Mouse (Mus musculus): ENCODE results near the gene Ccar1.
"Not testable (repeated sequence)": the region's sequence is repeated elsewhere in the genome, so short reads cannot be mapped to it uniquely, and the experiment has no call there.

Ccar1 gene

DNA sequence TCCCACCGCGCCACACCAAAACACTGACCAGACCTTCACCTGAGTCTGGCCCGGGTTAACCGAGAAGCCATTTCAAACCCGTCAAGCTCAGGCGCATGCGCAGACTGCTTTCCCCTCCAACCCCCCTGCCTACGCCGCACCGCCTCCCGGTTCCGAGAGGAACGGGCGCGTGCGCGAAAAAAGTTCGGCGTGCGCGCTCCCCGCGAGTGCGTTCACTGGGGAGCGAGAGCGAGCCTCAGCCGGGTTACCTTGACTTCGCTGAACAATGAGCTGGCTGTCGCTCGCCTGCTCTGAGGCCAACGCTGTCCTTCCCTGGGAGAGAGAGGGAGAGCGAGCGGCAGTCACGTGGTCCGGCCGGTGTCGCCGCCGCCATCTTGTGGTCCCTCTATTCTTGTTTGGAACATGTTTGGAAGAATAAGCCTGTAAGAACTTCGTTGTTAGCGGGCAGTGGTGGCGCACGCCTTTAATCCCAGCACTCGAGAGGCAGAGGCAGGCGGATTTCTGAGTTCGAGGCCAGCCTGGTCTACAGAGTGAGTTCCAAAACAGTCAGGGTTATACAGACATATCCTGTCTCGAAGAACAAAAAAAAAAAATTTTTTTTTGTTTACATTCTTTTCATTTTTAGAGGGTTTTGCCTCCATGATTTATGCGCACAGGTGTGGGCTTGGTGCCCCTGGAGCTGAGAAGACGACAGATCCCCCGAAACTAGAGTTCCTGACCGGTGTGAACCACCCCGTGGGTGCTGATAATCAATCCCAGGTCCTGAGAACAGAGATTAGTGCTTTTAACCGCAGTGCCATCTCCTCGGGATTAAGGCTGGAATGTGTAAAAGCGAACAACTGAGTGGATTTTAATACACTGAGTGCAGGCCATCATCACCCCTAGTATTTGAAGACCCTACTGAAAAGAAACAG is at the start of gene Ccar1:
Gene Ccar1, minus strand, starts transcription at position 110 of the 914 bp plus-strand sequence.
- in situ Hi-C loops (cut with MboI; ENCODE audit: low pct_unique_long_range_greater_than_20kb in 1 of 2, low sequenced_read_pairs in 2 of 2, unreplicated experiment in 1 of 2): no loop called here

DNA sequence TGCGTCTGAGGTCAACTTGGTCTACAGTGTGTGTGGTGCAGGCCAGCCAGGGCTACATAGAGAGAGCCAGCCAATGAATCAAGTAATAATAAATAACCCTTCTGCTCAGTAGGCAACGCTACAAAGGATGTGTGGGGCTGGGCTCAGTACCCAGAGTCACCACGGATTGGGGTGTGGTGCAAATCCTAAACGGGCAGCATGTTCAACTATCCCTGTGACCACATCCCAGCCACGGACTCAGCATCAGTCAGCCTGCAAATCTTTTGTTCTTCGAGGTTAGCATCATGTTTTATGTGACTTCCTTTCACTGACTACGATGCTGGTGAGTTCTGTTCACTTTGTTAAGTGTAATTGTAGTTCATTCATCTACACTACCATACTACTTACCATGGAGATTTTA is 48.6 kb upstream of the Ccar1 start:
- in situ Hi-C loops (cut with MboI; ENCODE audit: low pct_unique_long_range_greater_than_20kb in 1 of 2, low sequenced_read_pairs in 2 of 2, unreplicated experiment in 1 of 2): no loop called here

GRCm38 (mm10) chr10:62837987-62838386 is 45.9 kb upstream of the Ccar1 start:
- in situ Hi-C loops (cut with MboI; ENCODE audit: low pct_unique_long_range_greater_than_20kb in 1 of 2, low sequenced_read_pairs in 2 of 2, unreplicated experiment in 1 of 2): no loop called here

GRCm38 (mm10) chr10:62832783-62833182 is 40.7 kb upstream of the Ccar1 start:
- in situ Hi-C loops (cut with MboI; ENCODE audit: low pct_unique_long_range_greater_than_20kb in 1 of 2, low sequenced_read_pairs in 2 of 2, unreplicated experiment in 1 of 2): no loop called here

- in situ Hi-C loops (cut with MboI; ENCODE audit: low pct_unique_long_range_greater_than_20kb in 1 of 2, low sequenced_read_pairs in 2 of 2, unreplicated experiment in 1 of 2): no loop called here
Observed at GRCm38 (mm10) chr10:62831546-62831945, 39.5 kb upstream of the Ccar1 start.

DNA sequence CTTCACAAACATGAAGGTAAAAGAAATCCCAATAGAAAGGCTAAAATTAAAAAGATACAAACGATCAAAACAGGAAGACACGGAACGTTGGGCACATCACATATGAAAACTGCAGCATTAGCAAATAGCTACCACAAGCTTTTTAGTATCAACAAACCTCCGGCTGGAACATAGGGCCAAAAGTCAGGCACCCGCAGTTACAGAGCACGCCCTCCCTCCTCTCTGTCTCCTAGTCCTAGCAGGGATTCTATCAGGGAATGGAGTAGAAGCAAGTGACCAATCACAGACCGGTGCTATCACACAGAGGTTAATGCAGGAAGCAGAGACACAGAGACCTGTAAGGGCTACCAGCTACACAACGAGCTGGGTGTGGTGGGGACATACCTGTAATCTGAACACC is 32.4 kb upstream of the Ccar1 start:
- in situ Hi-C loops (cut with MboI; ENCODE audit: low pct_unique_long_range_greater_than_20kb in 1 of 2, low sequenced_read_pairs in 2 of 2, unreplicated experiment in 1 of 2): no loop called here

DNA sequence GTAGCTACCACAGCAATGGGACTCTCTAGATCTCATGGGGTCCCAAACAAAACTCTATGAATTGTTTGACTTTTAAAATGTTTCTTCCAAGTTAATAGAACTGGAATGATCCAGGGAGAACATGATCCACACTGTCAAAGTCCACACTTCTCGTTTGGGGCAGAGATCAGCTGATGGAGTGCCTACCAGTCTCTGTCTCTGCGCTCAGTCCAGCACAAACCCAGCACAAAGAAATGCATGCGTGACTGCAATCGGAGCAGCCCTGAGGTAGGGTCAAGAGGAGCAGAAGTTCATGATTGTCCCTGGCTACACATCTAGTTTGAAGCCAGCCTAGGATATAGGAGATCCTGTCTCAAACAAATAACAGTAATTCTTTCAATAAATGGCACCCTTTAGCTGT is 31.3 kb upstream of the Ccar1 start:
- in situ Hi-C loops (cut with MboI; ENCODE audit: low pct_unique_long_range_greater_than_20kb in 1 of 2, low sequenced_read_pairs in 2 of 2, unreplicated experiment in 1 of 2): no loop called here

GRCm38 (mm10) chr10:62810010-62810409 is 17.9 kb upstream of the Ccar1 start:
- in situ Hi-C loops (cut with MboI; ENCODE audit: low pct_unique_long_range_greater_than_20kb in 1 of 2, low sequenced_read_pairs in 2 of 2, unreplicated experiment in 1 of 2): no loop called here

DNA sequence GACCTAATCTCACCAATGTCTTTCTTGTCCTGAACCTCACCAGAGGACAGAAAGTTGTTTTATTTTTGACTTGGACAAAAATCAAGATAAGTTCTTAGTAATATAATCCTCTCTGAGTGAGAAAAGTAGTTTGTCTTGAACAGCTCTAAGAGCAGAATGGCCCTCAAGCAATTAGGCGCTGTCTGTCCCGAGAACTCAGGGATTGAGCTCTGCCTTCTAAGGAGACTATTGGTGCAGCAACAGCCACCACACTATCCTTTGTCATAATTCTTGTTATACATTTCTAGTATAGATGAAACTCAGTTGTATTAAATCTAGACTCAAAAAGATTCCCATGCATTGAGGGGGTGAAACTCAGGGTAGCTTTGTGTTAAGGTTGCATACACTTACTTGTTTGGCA is 16.7 kb upstream of the Ccar1 start:
- in situ Hi-C loops (cut with MboI; ENCODE audit: low pct_unique_long_range_greater_than_20kb in 1 of 2, low sequenced_read_pairs in 2 of 2, unreplicated experiment in 1 of 2): no loop called here

GRCm38 (mm10) chr10:62808316-62808715 is 16.2 kb upstream of the Ccar1 start:
- in situ Hi-C loops (cut with MboI; ENCODE audit: low pct_unique_long_range_greater_than_20kb in 1 of 2, low sequenced_read_pairs in 2 of 2, unreplicated experiment in 1 of 2): no loop called here

DNA sequence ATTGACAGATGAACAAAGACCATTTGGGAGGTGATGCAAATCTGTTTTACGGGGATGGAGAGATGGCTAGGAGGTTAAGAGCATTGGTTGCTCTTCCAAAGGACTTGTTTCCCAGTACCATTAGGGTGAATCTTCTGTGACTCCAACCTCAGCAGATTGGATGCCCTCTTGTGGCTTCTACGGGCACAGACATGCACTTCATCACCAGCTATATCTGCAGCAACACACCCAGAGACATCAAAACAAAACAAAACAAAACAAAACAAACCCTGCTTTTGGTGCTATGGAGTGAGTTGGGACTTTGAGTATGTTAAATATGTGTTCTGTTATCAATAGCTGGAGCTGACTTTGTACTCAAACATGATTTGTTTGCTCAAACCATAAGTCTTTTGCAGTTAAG is 12.0 kb upstream of the Ccar1 start:
- in situ Hi-C loops (cut with MboI; ENCODE audit: low pct_unique_long_range_greater_than_20kb in 1 of 2, low sequenced_read_pairs in 2 of 2, unreplicated experiment in 1 of 2): no loop called here

GRCm38 (mm10) chr10:62803296-62803695 is 11.2 kb upstream of the Ccar1 start:
- in situ Hi-C loops (cut with MboI; ENCODE audit: low pct_unique_long_range_greater_than_20kb in 1 of 2, low sequenced_read_pairs in 2 of 2, unreplicated experiment in 1 of 2): no loop called here

GRCm38 (mm10) chr10:62794221-62794620 is 2.1 kb upstream of the Ccar1 start:
- in situ Hi-C loops (cut with MboI; ENCODE audit: low pct_unique_long_range_greater_than_20kb in 1 of 2, low sequenced_read_pairs in 2 of 2, unreplicated experiment in 1 of 2): no loop called here

DNA sequence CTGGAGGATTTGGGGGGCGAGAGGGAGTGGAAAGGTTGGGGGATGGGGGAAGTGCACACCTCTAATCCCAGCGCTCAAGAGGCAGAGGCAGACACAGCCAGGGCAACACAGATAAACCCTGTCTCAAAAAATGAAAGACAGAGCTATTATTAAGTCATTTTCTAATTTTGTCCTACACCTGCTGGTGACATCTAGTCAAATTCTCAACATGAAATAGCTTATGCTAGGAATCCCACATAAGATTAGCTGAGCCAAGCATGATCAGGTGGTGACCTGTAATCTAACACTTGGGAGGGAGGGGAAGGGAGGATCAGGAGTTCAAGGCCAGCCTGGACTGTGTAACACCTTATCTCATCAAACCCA is 986 bp upstream of the Ccar1 start:
- in situ Hi-C loops (cut with MboI; ENCODE audit: low pct_unique_long_range_greater_than_20kb in 1 of 2, low sequenced_read_pairs in 2 of 2, unreplicated experiment in 1 of 2): no loop called here

DNA sequence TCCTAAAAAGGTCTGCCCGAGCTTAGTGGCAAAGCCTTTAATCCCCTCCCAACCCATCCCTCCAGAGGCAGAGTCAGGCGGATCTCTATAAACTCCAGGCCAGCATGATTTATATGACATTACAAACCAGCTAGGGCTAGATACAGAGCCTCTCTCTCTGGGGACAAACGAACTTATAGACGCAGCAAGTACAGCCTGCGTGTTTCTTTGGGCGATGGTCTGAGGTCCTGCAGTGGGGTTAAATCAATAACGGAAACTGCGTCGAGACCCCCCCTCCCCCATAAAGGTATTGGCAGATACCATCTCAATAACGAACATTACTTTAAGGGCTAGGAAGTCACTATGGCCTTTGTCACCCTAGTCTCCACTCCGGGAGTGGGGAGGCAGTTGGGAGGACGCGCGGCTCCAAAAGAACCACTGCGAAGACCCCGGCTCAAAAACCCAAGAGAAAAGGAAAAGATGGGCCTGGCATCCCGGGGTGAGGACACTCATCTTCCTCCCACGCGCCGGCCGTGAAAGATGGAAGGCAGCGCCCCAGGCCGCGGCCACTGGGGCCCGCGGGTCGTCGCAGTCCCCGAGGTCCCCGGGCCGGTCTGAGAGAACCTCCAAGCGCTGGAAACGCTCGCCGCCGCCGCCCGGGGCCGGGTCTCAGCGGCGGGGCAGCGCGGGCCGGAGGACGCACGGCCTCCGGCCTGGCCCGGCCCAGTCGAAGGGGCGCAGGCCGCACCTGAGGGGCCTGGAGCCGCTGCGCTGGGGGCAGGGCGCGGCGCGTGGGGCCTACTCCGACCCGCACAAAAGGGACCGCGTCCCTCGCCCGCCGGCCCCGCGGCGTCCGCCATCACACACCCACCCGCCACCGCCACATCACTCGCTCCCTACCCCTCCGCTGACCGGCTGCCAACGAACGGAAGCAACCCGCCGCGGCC is 572 bp downstream of the Ccar1 start:
- in situ Hi-C loops (cut with MboI; ENCODE audit: low pct_unique_long_range_greater_than_20kb in 1 of 2, low sequenced_read_pairs in 2 of 2, unreplicated experiment in 1 of 2): no loop called here

DNA sequence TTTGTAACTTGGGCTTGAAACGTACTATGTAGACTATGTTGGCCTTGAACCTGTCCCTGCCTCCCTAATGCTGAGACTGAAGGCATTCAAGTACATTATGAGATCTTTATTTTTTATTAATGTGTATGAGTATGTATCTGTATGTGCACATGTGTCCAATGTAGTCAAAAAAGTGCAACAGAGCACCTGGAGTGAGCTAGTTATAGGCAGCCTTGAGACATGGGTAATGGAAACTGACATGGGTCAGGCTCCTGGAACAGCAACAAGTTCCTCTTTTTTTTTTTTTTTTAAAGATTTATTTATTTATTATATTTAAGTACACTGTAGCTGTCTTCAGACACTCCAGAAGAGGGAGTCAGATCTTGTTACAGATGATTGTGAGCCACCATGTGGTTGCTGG is 10.3 kb downstream of the Ccar1 start:
- in situ Hi-C loops (cut with MboI; ENCODE audit: low pct_unique_long_range_greater_than_20kb in 1 of 2, low sequenced_read_pairs in 2 of 2, unreplicated experiment in 1 of 2): not testable (repeated sequence)

- in situ Hi-C loops (cut with MboI; ENCODE audit: low pct_unique_long_range_greater_than_20kb in 1 of 2, low sequenced_read_pairs in 2 of 2, unreplicated experiment in 1 of 2): loop anchor here (25.0 kb wide), 1 partner anchor 562 kb away; no protein-coding TSS in a partner anchor
Observed at GRCm38 (mm10) chr10:62750781-62751180, 41.3 kb downstream of the Ccar1 start.

DNA sequence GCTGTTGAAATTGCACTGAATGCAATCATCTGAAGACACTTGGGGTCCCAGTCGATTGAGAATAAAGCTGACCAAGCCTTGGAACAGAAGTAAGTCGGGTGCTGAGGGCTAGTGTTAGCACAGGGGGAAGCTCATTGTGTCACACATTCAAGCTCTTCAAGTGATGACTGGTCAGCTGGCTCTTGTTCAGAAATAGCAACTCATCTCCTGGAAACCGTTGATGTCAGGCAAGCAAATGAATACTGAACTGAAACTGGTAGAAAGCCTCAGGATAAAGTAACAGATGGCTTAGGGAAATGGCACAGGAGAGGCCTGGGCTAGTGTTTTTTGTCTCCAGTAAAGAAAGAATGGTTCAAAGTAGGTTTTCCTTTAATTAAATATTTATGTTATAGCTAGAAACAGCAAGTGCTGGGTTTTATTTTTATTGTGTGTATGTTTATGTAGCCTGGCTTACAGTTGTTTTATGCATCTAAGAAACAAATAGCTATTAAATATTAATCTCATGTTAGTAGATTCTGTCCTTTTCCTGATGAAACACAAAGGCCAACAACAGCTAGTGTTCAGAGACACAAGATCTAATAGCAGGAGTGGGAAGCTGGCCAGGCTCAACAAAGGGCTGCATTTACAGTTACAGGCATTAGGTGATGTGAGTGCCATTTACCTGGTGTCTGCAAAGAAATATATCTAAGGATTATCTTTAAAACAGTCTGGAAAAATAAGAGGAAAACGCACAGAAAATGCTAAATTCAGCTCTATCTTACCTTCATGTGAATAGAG is 51.9 kb downstream of the Ccar1 start:
- in situ Hi-C loops (cut with MboI; ENCODE audit: low pct_unique_long_range_greater_than_20kb in 1 of 2, low sequenced_read_pairs in 2 of 2, unreplicated experiment in 1 of 2): no loop called here
